Mouse (Mus musculus): ENCODE results near the gene Ccdc63.
A peak's percentile ranks its signal among the peaks of the same experiment; 100 is the strongest.

Ccdc63 gene

DNA sequence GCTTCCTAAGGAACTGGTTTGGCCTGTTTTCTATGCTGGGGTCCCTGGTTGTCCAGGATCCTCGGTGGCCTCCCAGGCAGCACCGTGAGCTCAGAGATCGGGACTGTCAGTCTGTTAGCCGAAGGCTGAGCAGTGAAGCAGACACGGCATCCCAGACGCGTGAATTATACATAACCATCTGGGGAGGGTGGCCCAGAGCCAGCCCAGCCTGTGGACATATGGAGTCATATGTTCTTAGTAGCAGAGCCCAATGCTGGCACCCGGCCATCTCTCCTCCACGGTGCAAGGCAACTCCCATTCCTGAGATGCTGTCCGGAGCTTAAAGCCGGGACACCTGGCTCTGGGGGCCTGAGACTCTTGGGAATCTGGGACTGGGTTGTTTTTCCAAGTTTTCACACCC, 59.7 kb downstream of the Ccdc63 start:
- peak; percentile 86 for DNase-seq

GRCm38 (mm10) chr5:122079796-122080195, 60.8 kb downstream of the Ccdc63 start:
- no peak for DNase-seq

DNA sequence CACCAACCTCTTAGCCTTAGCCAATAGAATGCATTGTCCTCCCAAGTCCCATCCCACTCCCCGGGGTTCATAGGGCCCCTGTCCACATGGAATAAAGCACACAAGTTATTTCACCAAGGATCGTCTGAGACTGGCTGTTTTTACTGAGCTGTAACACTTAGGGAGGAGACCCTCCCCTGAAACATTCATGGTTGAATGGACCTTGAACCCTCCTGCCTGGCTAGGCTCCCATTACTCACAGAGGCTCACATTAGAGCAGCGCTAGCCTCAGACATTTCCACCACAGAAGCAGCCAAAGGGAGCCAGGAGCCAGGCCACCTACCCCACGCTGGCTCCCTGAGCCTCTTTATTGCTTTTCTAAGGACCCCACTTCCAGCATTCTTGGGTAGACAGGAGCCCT, 63.4 kb downstream of the Ccdc63 start:
- no peak for DNase-seq

DNA sequence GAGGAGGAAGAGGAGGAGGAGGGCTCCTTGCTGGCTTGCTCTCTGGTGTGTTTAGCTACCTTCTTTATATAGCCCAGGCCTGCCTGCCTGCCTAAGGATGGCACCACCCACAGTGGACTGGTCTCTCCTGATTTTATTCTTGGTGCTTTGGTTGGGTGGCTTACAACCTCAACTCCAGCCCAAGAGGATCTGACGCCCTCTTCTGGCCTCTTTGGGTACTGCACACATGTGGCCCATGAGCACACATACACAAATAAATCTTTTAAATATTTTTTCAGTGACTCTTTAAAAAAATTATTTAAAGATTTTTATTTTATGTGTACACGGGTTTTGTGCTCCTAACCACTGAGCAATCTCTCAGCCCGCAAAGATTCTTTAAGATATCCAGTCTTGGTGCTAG, 64.9 kb downstream of the Ccdc63 start:
- DNase-seq = no peak

DNA sequence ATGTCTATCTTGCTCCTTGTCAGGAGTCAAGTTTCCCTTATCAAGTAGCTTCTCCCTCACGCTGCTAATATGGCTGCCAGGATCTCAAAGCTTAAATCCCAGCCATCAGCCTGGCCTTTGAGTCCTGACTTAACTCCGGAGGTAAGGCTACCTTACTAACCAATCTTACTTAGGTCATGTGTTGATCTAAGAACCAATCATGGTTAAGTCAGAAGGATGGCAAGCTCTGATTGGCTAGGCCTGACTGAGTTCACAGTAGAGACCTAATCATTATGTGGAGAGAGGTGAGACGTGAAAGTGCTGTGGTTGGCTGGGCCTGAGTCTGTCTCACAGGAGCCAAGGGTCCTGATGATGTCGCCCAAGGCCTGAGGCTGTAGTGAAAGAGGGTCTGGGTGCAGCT, 68.6 kb downstream of the Ccdc63 start:
- DNase-seq = no peak

DNA sequence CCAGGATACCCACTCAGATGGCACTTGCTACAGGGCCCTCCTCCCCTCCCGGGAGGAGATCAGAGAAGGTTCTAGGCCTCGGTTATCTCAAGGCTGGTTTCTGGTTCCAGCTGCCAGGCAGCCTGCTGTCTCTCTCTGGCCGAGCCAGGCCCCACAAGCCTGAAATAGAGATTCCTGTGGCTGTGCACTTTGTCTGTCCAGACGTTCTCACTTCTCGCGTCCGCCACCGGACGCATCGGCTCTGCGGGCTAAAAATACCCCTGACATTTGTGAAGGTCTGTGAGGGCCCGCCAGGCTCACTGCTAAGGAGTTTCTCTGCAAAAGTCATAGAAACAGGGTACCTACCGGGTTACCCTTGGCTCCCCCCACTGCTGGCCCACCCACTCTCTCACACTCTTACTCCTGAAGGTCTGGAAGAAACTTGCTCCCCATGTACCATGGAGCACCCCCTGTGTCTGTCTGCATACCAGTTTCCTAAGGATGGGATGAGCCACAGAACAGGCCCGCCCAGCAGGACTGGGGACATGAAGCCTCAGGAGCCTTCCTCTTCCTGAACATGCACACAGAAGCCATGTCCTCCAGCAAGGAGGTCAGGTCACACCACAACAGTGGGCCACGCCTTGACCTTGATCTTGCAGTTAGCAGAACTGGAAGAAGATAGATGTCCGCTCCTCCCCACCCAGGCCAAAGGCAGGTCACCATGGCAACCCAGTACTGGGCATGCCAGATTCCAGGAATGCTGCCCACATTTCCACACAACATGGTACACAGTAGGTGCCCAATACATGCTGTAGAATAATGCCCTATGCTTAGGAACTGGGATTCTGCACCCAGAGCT, 69.4 kb downstream of the Ccdc63 start:
- DNase-seq = no peak

- DNase-seq = no peak
Observed at GRCm38 (mm10) chr5:122068563-122068962, 72.1 kb downstream of the Ccdc63 start.

GRCm38 (mm10) chr5:122063204-122063933, 77.3 kb downstream of the Ccdc63 start:
- DNase-seq = no peak

- no peak for DNase-seq
Observed at GRCm38 (mm10) chr5:122062479-122062878, 78.1 kb downstream of the Ccdc63 start.

GRCm38 (mm10) chr5:122060767-122061333, 79.8 kb downstream of the Ccdc63 start:
- DNase-seq = no peak

GRCm38 (mm10) chr5:122059060-122060017, 81.3 kb downstream of the Ccdc63 start:
- peak; percentile 57 for DNase-seq
